Mouse (Mus musculus) ES-Bruce4 (cell line): ENCODE data around the gene Bub1b.

Experiments
- CTCF ChIP-seq: IDR thresholded peaks from one replicate; pipeline ENCODE4 v1.8.1; 2011; ENCODE audit warnings: low read depth, low read length
- EP300 ChIP-seq: IDR thresholded peaks from 2 replicates; pipeline ENCODE4 v1.6.1; 2011; ENCODE audit warnings: low read depth, low read length; ENCODE audit not compliant: insufficient read depth
- POLR2A ChIP-seq: IDR thresholded peaks from one replicate; pipeline ENCODE4 v1.8.1; 2011; ENCODE audit warnings: low read length; ENCODE audit not compliant: insufficient read depth

DNA sequence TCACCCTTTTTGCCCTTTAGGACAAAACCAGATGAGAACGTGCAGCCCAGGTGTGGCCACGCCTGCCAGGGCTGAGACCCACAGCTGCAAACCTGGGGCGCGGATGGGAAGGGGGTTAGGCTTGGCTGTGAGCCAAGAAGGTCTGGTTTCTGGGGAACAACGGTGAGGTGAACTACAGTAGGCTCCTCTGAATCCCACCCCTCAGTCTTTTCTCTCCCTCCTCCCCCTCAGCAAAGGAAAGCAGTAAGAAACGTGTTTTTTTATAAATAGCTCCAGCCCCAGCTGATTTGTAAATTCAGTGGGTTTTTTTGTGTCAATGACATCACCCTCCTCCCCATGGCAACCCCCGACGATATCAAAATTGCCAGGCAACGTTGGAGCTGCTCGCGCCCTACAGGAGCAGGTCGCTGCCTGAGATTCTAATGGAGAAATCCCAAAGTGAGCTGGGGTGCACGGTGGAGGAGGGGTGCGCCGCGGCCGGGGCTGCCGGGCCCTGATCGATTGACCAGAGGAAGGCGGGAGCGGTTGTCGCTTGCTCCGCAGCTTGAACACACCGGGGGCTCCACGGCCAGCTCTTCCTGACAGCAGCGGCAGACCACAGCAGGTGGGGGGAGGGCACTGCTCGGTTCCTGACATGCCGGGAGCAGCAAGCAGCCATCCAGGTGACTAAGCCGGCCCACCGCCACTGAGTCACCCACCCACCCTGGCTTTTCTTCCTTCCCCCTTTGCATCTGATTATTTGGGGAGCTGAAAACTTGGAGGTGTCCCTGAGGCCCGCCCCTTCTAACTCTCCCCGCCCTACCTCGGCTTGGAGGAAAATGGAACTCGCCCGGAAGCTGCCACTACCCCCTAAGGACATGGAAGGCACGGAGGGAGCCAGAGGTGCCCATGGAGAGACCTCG, 65.1 kb downstream of the Bub1b start, which contains the start of gene Pak6:
- TF ChIP-seq EP300 (no peak), CTCF (no peak), POLR2A (no peak)
